Mouse (Mus musculus) cerebellum, adult 2 months (tissue): ENCODE data around the gene Sh3pxd2b.

Experiments
- CTCF ChIP-seq: fragments of 200-500 bp; IDR thresholded peaks from 2 replicates; pipeline ENCODE4 v1.5.1; 2011; ENCODE audit warnings: low read depth, mild to moderate bottlenecking, control low read depth, low read length, moderate library complexity, borderline replicate concordance; ENCODE audit not compliant: insufficient read depth
- POLR2A ChIP-seq: fragments of 200-500 bp; IDR thresholded peaks from 2 replicates; pipeline ENCODE4 v1.6.1; 2011; ENCODE audit warnings: low read length, control low read depth, borderline replicate concordance; ENCODE audit not compliant: insufficient read depth

DNA sequence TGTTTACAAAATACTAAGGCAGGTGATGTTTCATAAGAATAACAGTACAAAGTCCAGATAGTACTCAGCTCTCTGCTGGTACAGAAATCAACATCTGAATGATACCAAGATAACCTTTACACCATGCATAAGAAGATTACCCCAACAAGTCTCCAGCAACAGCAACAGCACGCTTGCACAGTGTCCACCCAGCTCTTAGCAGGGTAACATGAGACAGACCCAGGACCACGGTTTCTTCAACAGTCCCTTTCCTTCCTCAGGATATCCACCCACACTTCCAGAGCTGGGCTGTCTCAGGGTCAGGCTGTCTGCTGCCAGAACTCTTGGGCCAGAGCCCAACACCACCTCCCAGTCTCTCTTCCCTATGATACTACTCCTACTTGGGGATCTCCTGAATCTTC, 8.5 kb upstream of the Sh3pxd2b start:
- TF ChIP-seq CTCF (no peak), POLR2A (no peak)
